Mouse (Mus musculus) ES-E14 (cell line): Measurements from ENCODE around the gene Ptpn1.

ENCODE experiments used
- CHD2 ChIP-seq: IDR thresholded peaks from 2 replicates; pipeline ENCODE4 v1.6.1; 2014; ENCODE audit warnings: mild to moderate bottlenecking, low read depth, low read length, inconsistent platforms
- MAFK ChIP-seq: IDR thresholded peaks from 2 replicates; pipeline ENCODE4 v1.6.1; 2014; ENCODE audit warnings: mild to moderate bottlenecking, low read depth, low read length, inconsistent platforms; ENCODE audit not compliant: insufficient read depth
- ZNF384 ChIP-seq: IDR thresholded peaks from 2 replicates; pipeline ENCODE4 v1.6.1; 2012; ENCODE audit warnings: low read depth, low read length, inconsistent platforms

- TF ChIP-seq MAFK, result no peak
- TF ChIP-seq ZNF384, result no peak
- no peak for TF ChIP-seq CHD2
Measured at GRCm38 (mm10) chr2:167928002-167928526, 3.8 kb upstream of the Ptpn1 start.
